Mouse (Mus musculus): ENCODE data around the gene Slc4a4.

DNA sequence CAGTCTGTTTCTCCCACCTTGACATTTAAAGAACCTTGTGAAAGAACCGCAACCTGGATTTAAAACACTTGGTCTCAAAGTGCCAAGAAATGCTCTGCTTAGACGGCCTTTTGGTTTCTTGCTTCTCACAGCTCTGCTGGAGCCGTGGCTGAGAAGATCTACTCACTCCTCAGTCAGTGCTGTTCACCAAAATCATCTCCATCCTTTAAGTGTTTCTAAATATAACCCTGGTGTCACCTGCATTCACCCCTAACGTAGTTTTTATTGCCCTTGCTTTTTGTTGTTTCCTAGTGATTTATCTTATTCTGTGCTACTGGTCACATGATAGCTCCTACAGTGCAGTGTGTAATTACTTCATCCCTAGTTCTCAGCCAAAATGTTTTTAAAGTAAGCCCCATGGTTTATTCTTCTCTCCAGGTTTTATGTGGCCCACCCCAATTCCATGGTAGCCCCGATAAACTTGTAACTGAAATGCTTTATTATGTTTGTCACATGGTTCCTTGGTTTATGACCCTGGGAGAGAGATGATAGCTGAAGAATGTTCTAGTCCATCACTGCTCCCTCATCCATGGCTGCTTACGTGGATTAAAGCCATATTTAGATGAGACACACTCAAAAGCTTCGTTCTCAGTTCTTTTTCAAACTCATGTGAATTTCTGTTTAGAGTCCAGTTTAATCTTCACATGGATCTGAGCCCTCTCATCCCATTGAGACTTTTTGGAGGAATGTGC, 323.5 kb downstream of the Slc4a4 start:
- TF ChIP-seq POLR2A (IDR thresholded peaks at IDR 0.05; ENCODE audit: borderline replicate concordance, extremely low read depth, insufficient read depth, insufficient read length, poor library complexity, severe bottlenecking), result no peak
- no peak for TF ChIP-seq CTCF (IDR thresholded peaks at IDR 0.05; ENCODE audit: borderline replicate concordance, extremely low read depth, insufficient read depth, insufficient read length)
